8 mouse cellular contexts compared by ENCODE assay signal in genomic region chr9:45118552-45118951, GRCm38 (mm10). TPM values are rescaled to one million over a fixed set of nuclear protein-coding genes. Genes with fewer than 3 reads are reported as not detected.
DNase-seq lines count a peak whose midpoint lies in the region; ATAC-seq lines count a peak whose summit lies in the region.

No protein-coding gene starts in this region.

- H3K27ac ChIP-seq in kidney, embryonic 14.5 days (ENCODE audit: low read depth, low read length), result no peak overlapping the region
- H3K27ac ChIP-seq in hindbrain, embryonic 11.5 days (ENCODE audit: low read depth, low read length), result no peak overlapping the region
- 0 out of 2 replicates have a peak overlapping the region, but pooled peaks have one; percentile 70 for H3K27ac ChIP-seq in midbrain, embryonic 14.5 days (replicated peaks; ENCODE audit: low read depth, low read length)

- H3K27me3 ChIP-seq in kidney, embryonic 14.5 days (ENCODE audit: control insufficient read depth, insufficient read depth, low read length), result no peaks in the 10 kb centered on the region
- H3K27me3 ChIP-seq in hindbrain, embryonic 11.5 days (ENCODE audit: control insufficient read depth, insufficient read depth, low read length), result no peaks in the 10 kb centered on the region; the same call in 1 of the 2 replicates
- H3K27me3 ChIP-seq in midbrain, embryonic 14.5 days (ENCODE audit: control insufficient read depth, insufficient read depth, low read length), result no peaks in the 10 kb centered on the region

- H3K36me3 ChIP-seq in kidney, embryonic 14.5 days (ENCODE audit: control insufficient read depth, insufficient read depth, low read length), result no peaks in the 10 kb centered on the region
- no peaks in the 10 kb centered on the region for H3K36me3 ChIP-seq in hindbrain, embryonic 11.5 days (ENCODE audit: control insufficient read depth, insufficient read depth, low read length)
- no peaks in the 10 kb centered on the region for H3K36me3 ChIP-seq in midbrain, embryonic 14.5 days (ENCODE audit: control insufficient read depth, insufficient read depth, low read length)

- no peak for ATAC-seq in kidney, embryonic 14.5 days (ENCODE audit: low FRiP score, low TSS enrichment)
- no peak for ATAC-seq in hindbrain, embryonic 11.5 days (ENCODE audit: low FRiP score)
- ATAC-seq in midbrain, embryonic 14.5 days (ENCODE audit: low FRiP score, low TSS enrichment), result no peak
- no peak for ATAC-seq in erythroblast, adult 5-6 weeks (replicated peaks; ENCODE audit: low FRiP score, poor library complexity, severe bottlenecking)

- H3K4me3 ChIP-seq in kidney, embryonic 14.5 days (ENCODE audit: low read length), result peak overlapping the region; percentile 73
- peak overlapping the region; percentile 57 for H3K4me3 ChIP-seq in hindbrain, embryonic 11.5 days (ENCODE audit: low read depth, low read length)
- H3K4me3 ChIP-seq in midbrain, embryonic 14.5 days (replicated peaks; ENCODE audit: low read depth, low read length), result peak overlapping the region; percentile 71

- peaks cover 17% of the 10 kb centered on the region for H3K4me1 ChIP-seq in kidney, embryonic 14.5 days (ENCODE audit: control insufficient read depth, insufficient read depth, low read length)
- H3K4me1 ChIP-seq in hindbrain, embryonic 11.5 days (replicated peaks; ENCODE audit: control insufficient read depth, insufficient read depth, low read length), result peaks cover 3% of the 10 kb centered on the region; the same call in 1 of the 2 replicates
- peaks cover 28% of the 10 kb centered on the region for H3K4me1 ChIP-seq in midbrain, embryonic 14.5 days (ENCODE audit: control insufficient read depth, insufficient read depth, low read length)

- 24% methylated on average over 10 of the region's 10 CpGs for WGBS in kidney, embryonic 14.5 days
- 31% methylated on average over 10 of the region's 10 CpGs for WGBS in hindbrain, embryonic 11.5 days
- WGBS in midbrain, embryonic 14.5 days, result 21% methylated on average over 10 of the region's 10 CpGs

- peak overlapping the region; percentile 73; the same call in 1 of the 2 replicates for H3K9ac ChIP-seq in kidney, embryonic 14.5 days (ENCODE audit: low read depth, low read length)
- H3K9ac ChIP-seq in hindbrain, embryonic 11.5 days (ENCODE audit: low read depth, low read length), result no peak overlapping the region
- H3K9ac ChIP-seq in midbrain, embryonic 14.5 days (replicated peaks; ENCODE audit: low read length), result peak overlapping the region; percentile 89

- no peak for DNase-seq in kidney, postnatal 10 days
- peak; percentile 95 for DNase-seq in cerebellum, adult 9-11 months
- no peak for DNase-seq in hindbrain, embryonic 11.5 days (ENCODE audit: low spot score)
- DNase-seq in midbrain, embryonic 14.5 days, result peak; percentile 20
- no peak for DNase-seq in ovary, postnatal 14 days (ENCODE audit: low spot score)
- no peak for DNase-seq in right cerebral cortex, postnatal 25 days

- H3K9me3 ChIP-seq in kidney, embryonic 14.5 days (ENCODE audit: control insufficient read depth, low read length), result no peaks in the 10 kb centered on the region
- H3K9me3 ChIP-seq in hindbrain, embryonic 11.5 days (ENCODE audit: control insufficient read depth, low read length), result no peaks in the 10 kb centered on the region
- no peaks in the 10 kb centered on the region for H3K9me3 ChIP-seq in midbrain, embryonic 14.5 days (ENCODE audit: control insufficient read depth, low read length)

- H3K4me2 ChIP-seq in kidney, embryonic 14.5 days (replicated peaks; ENCODE audit: low read depth, low read length), result peak overlapping the region; percentile 64
- peak overlapping the region; percentile 51 for H3K4me2 ChIP-seq in hindbrain, embryonic 11.5 days (replicated peaks; ENCODE audit: low read depth, low read length)
- peak overlapping the region; percentile 55 for H3K4me2 ChIP-seq in midbrain, embryonic 14.5 days (ENCODE audit: low read length)

RNA-seq across cellular contexts. Expression of gene Scn2b, which starts 1.0 kb away (rescaled TPM):
- 4.6 and 5.3 TPM in 2 replicates for polyA plus RNA-seq in kidney, embryonic 14.5 days (2014; fragmentation: Nextera tagmentation; extraction: Ambion mirVana)
- 3.8 and 4.7 TPM in 2 replicates for polyA plus RNA-seq in hindbrain, embryonic 11.5 days (2014; fragmentation: Nextera tagmentation; extraction: Ambion mirVana)
- 6.6 and 8.1 TPM in 2 replicates for polyA plus RNA-seq in midbrain, embryonic 14.5 days (2014; fragmentation: Nextera tagmentation; extraction: Ambion mirVana)
- total RNA-seq in erythroblast, adult 5-6 weeks (2015; ENCODE audit: low replicate concordance), result 0.77 TPM in 1 of 2 replicates, not detected in the other
- total RNA-seq in erythroblast, adult 5-6 weeks (2017; ENCODE audit: low replicate concordance), result not detected in 2 replicates

RNA-seq across cellular contexts. Expression of gene Scn4b, which starts 19.6 kb away (rescaled TPM):
- polyA plus RNA-seq in kidney, embryonic 14.5 days (2014; fragmentation: Nextera tagmentation; extraction: Ambion mirVana), result 0.11 and 0.16 TPM in 2 replicates
- 0.12 and 0.14 TPM in 2 replicates for polyA plus RNA-seq in hindbrain, embryonic 11.5 days (2014; fragmentation: Nextera tagmentation; extraction: Ambion mirVana)
- polyA plus RNA-seq in midbrain, embryonic 14.5 days (2014; fragmentation: Nextera tagmentation; extraction: Ambion mirVana), result 0.05 TPM in 1 of 2 replicates, not detected in the other
- total RNA-seq in erythroblast, adult 5-6 weeks (2015; ENCODE audit: low replicate concordance), result not detected in 2 replicates
- not detected in 2 replicates for total RNA-seq in erythroblast, adult 5-6 weeks (2017; ENCODE audit: low replicate concordance)

RNA-seq across cellular contexts. Expression of gene Jaml, which starts 39.6 kb away (rescaled TPM):
- 0.46 TPM in 1 of 2 replicates, not detected in the other for polyA plus RNA-seq in kidney, embryonic 14.5 days (2014; fragmentation: Nextera tagmentation; extraction: Ambion mirVana)
- polyA plus RNA-seq in hindbrain, embryonic 11.5 days (2014; fragmentation: Nextera tagmentation; extraction: Ambion mirVana), result 0.31 and 0.36 TPM in 2 replicates
- polyA plus RNA-seq in midbrain, embryonic 14.5 days (2014; fragmentation: Nextera tagmentation; extraction: Ambion mirVana), result 0.12 and 0.24 TPM in 2 replicates
- total RNA-seq in erythroblast, adult 5-6 weeks (2015; ENCODE audit: low replicate concordance), result 2.7 and 3.1 TPM in 2 replicates
- 1.2 and 3.6 TPM in 2 replicates for total RNA-seq in erythroblast, adult 5-6 weeks (2017; ENCODE audit: low replicate concordance)

Comparison
In these comparisons a context has a peak if more than half of its experiments do, and no peak if none do; other contexts are left out.
1. DNase-seq: peak in cerebellum, adult 9-11 months (single experiment) and midbrain, embryonic 14.5 days (single experiment); none in kidney, postnatal 10 days (single experiment), hindbrain, embryonic 11.5 days (single experiment), ovary, postnatal 14 days (single experiment) and right cerebral cortex, postnatal 25 days (single experiment).
2. Peak in every context shown above with its lines, with median percentiles within 50 percentile points of each other: H3K4me2 ChIP-seq and H3K4me3 ChIP-seq.